Mouse (Mus musculus) liver, embryonic 12.5 days (tissue): Measurements from ENCODE around the gene Gna14. TPM values are rescaled to one million over a fixed set of nuclear protein-coding genes. Genes with fewer than 3 reads are reported as not detected.

ENCODE experiments used
- ATAC-seq: fragments of 200-750 bp; cut with Nextera tagmentation; 2 replicates; pipeline ENCODE4 v1.8.0; 2017; ENCODE audit warnings: moderate number of reproducible peaks, mild to moderate bottlenecking, moderate library complexity
- H3K27ac ChIP-seq: fragments of 300-500 bp; sonication (generic); 2 replicates; pipeline ENCODE4 v1.5.1; 2016; ENCODE audit warnings: mild to moderate bottlenecking
- H3K27me3 ChIP-seq: fragments of 300-500 bp; sonication (generic); replicated peaks from 2 replicates; pipeline ENCODE4 v1.6.1; 2016; ENCODE audit warnings: mild to moderate bottlenecking, moderate library complexity
- H3K36me3 ChIP-seq: fragments of 300-500 bp; sonication (generic); 2 replicates; pipeline ENCODE4 v1.6.1; 2016; ENCODE audit warnings: mild to moderate bottlenecking, moderate library complexity
- H3K4me1 ChIP-seq: fragments of 300-500 bp; sonication (generic); 2 replicates; pipeline ENCODE4 v1.6.1; 2016
- H3K4me2 ChIP-seq: fragments of 300-500 bp; sonication (generic); 2 replicates; pipeline ENCODE4 v1.6.1; 2016; ENCODE audit warnings: mild to moderate bottlenecking, moderate library complexity
- H3K4me3 ChIP-seq: fragments of 300-500 bp; sonication (generic); 2 replicates; pipeline ENCODE4 v1.5.1; 2016; ENCODE audit warnings: mild to moderate bottlenecking, moderate library complexity
- H3K9ac ChIP-seq: fragments of 300-500 bp; sonication (generic); 2 replicates; pipeline ENCODE4 v1.6.1; 2016; ENCODE audit warnings: mild to moderate bottlenecking, moderate library complexity
- H3K9me3 ChIP-seq: fragments of 300-500 bp; sonication (generic); replicated peaks from 2 replicates; pipeline ENCODE4 v1.6.1; 2016; ENCODE audit warnings: mild to moderate bottlenecking, moderate library complexity
- WGBS: fragments of 180-500 bp; shearing (Covaris S2); methylation state at CpG from one replicate; pipeline ENCODE4 v1.1.7; 2016; ENCODE audit not compliant: insufficient replicate concordance; 5-methylcytosine and 5-hydroxymethylcytosine counted together
- polyA plus RNA-seq: library from polyadenylated mRNA; unstranded; fragments of >200 nt; fragmentation: Nextera tagmentation; extraction: Ambion mirVana; gene quantifications from 2 replicates; pipeline ENCODE4 v1.2.1, GENCODE M21; 2016

Gna14 gene
- polyA plus RNA-seq, 1 experiment from 2014 or later, result 1.6 TPM

DNA sequence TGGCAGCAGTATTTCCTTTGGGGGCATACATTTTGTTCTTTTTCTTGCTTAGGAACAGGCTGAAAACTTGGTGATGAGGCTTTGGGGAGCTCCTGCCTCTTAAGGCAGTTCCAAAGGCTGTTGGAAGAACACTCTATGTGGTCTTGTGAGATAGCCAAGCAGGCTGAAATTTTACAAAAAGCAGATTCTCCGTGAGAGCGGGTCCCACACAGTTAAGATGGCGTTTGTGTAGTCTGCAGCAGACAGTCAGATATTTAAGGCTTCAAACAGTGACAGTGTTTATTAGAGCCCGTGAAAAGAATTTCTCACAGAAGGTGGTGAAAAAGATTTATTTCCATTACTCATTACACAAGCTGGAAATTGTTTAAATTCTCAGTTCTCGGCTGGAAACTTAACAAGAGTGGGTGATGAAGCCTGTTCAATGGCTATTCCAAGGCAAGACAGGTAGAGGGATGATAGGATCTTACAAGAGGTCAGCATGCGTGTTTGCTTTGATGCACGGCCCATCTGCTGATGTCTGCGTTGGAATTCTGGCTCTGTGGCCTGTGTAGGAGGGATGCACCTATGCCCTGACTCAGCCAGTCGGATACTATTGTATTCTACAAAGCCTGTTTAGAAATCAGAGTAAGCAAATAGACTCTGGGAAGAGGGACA, 123.8 kb downstream of the Gna14 start:
- H3K36me3 ChIP-seq, result no peaks in the 10 kb centered on the region
- 61% methylated on average over 9 of the region's 9 CpGs for WGBS
- no peak overlapping the region for H3K9ac ChIP-seq
- H3K27ac ChIP-seq, result no peak overlapping the region
- H3K4me3 ChIP-seq, result no peak overlapping the region
- H3K27me3 ChIP-seq, result no peaks in the 10 kb centered on the region
- no peaks in the 10 kb centered on the region for H3K4me1 ChIP-seq
- H3K9me3 ChIP-seq, result no peaks in the 10 kb centered on the region
- no peak for ATAC-seq
- H3K4me2 ChIP-seq, result no peak overlapping the region

GRCm38 (mm10) chr19:16562676-16563075, 127.1 kb downstream of the Gna14 start:
- no peak for ATAC-seq
- Histone ChIP-seq H3K9me3 (no peaks in the 10 kb centered on the region), H3K9ac (no peak overlapping the region), H3K36me3 (no peaks in the 10 kb centered on the region), H3K27ac (no peak overlapping the region), H3K4me1 (no peaks in the 10 kb centered on the region), H3K4me3 (no peak overlapping the region), H3K27me3 (no peaks in the 10 kb centered on the region), H3K4me2 (no peak overlapping the region)
- 80% methylated on average over 6 of the region's 6 CpGs for WGBS

- Histone ChIP-seq H3K4me2 (no peak overlapping the region), H3K36me3 (no peaks in the 10 kb centered on the region), H3K9ac (no peak overlapping the region), H3K9me3 (no peaks in the 10 kb centered on the region), H3K27me3 (no peaks in the 10 kb centered on the region), H3K4me3 (no peak overlapping the region), H3K27ac (no peak overlapping the region), H3K4me1 (peaks cover 17% of the 10 kb centered on the region; the same call in 1 of the 2 replicates)
- ATAC-seq, result no peak
- WGBS, result 78% methylated on average over 6 of the region's 6 CpGs
Measured at GRCm38 (mm10) chr19:16576790-16577189, 141.2 kb downstream of the Gna14 start.

GRCm38 (mm10) chr19:16579656-16580260, 144.2 kb downstream of the Gna14 start:
- H3K36me3 ChIP-seq, result no peaks in the 10 kb centered on the region
- ATAC-seq, result no peak
- peaks cover 23% of the 10 kb centered on the region for H3K4me1 ChIP-seq
- no peak overlapping the region for H3K4me2 ChIP-seq
- no peak overlapping the region for H3K4me3 ChIP-seq
- WGBS, result 64% methylated on average over 7 of the region's 7 CpGs
- H3K9ac ChIP-seq, result no peak overlapping the region
- H3K9me3 ChIP-seq, result no peaks in the 10 kb centered on the region
- H3K27me3 ChIP-seq, result no peaks in the 10 kb centered on the region
- no peak overlapping the region for H3K27ac ChIP-seq

DNA sequence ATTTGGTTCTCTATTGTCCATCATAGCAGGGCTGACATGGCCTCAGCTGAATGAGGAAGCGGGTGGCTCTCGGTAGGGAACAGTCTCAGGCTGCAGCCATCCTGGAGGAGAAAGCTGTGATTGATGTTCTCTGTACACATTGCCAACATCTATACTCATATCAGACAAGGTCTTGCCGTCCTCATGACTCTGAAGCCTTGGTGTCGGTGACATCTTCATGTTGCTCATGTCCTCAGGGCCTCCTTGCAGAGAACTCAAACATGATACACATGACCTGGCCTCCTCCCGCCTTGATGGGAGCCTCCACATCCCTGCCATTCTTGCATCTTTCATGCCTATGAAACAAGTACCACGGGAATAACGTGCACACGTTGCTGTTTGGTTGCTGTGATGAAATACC, 144.9 kb downstream of the Gna14 start:
- Histone ChIP-seq H3K27me3 (no peaks in the 10 kb centered on the region), H3K4me2 (no peak overlapping the region), H3K9me3 (no peaks in the 10 kb centered on the region), H3K4me1 (peaks cover 23% of the 10 kb centered on the region), H3K9ac (no peak overlapping the region), H3K27ac (no peak overlapping the region), H3K4me3 (no peak overlapping the region), H3K36me3 (no peaks in the 10 kb centered on the region)
- no peak for ATAC-seq
- WGBS, result 69% methylated on average over 8 of the region's 8 CpGs

DNA sequence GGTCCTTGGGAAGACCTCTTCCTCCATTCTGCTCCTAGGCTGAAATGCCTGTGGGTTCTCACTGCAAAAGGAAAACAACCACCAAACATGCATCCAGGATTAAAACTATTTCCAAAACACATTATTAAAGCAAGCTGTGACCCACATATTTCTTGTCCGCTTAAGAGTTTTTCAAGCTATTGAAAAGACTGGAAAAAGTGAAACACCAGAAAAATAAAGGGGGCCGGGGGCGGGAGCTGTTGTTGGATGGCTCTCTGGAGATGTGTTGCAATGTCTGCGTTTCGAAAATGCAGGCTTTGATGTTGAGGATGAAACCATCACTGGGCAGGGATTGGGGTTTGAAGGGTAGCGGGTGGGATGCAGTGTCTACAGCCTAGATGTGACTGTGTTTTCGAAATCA, 149.0 kb downstream of the Gna14 start:
- Histone ChIP-seq H3K9ac (no peak overlapping the region), H3K9me3 (no peaks in the 10 kb centered on the region), H3K4me2 (no peak overlapping the region), H3K27ac (no peak overlapping the region), H3K36me3 (no peaks in the 10 kb centered on the region), H3K27me3 (no peaks in the 10 kb centered on the region), H3K4me1 (peaks cover 6% of the 10 kb centered on the region; the same call in 1 of the 2 replicates), H3K4me3 (no peak overlapping the region)
- no peak for ATAC-seq
- WGBS, result 69% methylated on average over 7 of the region's 7 CpGs

DNA sequence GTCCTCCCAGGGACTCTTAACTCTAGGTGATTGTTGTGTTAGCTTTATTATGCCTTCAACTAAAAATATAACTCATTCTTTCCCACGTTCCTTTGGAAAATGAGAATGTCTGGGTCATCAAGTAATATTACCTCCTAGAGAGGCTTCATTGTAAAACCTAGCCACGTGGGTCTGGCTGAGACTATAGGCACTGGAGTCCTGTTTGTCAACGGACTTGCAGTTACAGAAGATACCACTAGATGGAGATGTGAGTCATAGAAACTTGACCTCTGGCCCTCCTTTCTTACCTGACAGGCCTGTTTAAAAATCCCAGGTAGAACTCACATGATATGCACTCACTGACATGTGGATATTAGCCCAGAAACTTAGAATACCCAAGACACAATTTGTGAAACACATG, 149.8 kb downstream of the Gna14 start:
- Histone ChIP-seq H3K27me3 (no peaks in the 10 kb centered on the region), H3K4me3 (no peak overlapping the region), H3K4me1 (peaks cover 6% of the 10 kb centered on the region; the same call in 1 of the 2 replicates), H3K36me3 (no peaks in the 10 kb centered on the region), H3K9ac (no peak overlapping the region), H3K4me2 (no peak overlapping the region), H3K27ac (no peak overlapping the region), H3K9me3 (no peaks in the 10 kb centered on the region)
- 3% methylated on average over 3 of the region's 3 CpGs for WGBS
- ATAC-seq, result no peak

DNA sequence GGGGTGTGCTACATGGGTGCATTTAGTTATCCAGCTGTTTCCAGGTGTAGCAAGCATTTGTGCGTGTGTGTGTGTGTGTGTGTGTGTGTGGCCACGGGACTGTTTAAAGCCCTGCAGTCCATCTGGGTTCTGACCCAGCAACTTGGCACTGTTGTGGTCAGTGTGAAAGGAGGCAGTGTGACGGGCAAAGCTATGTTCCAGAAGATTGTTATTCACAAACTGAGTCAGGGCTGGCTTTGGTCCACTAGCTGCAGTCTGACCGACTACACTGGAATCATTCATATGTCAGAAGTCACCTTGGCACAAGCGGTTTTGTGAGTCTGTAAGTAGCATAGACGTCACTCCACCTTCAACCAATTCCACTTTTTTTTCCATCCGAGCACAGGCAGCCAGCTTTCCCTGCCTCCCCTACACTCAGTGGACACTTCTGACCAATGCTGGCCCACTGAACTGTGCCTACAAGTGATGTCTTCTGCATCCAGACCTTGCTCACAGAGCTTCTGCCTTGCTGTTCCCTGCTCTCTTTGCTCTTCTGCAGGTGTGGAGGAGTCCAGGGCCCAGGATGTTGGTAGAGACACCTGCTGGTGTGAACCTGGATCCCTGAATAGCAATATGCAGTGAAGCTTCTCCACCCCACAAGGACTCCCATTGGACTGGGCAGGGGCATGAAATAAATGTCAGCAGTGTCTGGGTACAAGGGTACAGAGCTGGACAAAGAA, 157.9 kb downstream of the Gna14 start:
- Histone ChIP-seq H3K9ac (no peak overlapping the region), H3K27ac (no peak overlapping the region), H3K36me3 (no peaks in the 10 kb centered on the region), H3K9me3 (no peaks in the 10 kb centered on the region), H3K4me1 (no peaks in the 10 kb centered on the region), H3K4me2 (no peak overlapping the region), H3K27me3 (no peaks in the 10 kb centered on the region), H3K4me3 (no peak overlapping the region)
- WGBS, result 65% methylated on average over 7 of the region's 7 CpGs
- ATAC-seq, result no peak

GRCm38 (mm10) chr19:16593975-16594317, 158.4 kb downstream of the Gna14 start:
- Histone ChIP-seq H3K4me2 (no peak overlapping the region), H3K9ac (no peak overlapping the region), H3K9me3 (no peaks in the 10 kb centered on the region), H3K36me3 (no peaks in the 10 kb centered on the region), H3K4me3 (no peak overlapping the region), H3K27me3 (no peaks in the 10 kb centered on the region), H3K27ac (no peak overlapping the region), H3K4me1 (no peaks in the 10 kb centered on the region; the same call in 1 of the 2 replicates)
- ATAC-seq, result no peak

DNA sequence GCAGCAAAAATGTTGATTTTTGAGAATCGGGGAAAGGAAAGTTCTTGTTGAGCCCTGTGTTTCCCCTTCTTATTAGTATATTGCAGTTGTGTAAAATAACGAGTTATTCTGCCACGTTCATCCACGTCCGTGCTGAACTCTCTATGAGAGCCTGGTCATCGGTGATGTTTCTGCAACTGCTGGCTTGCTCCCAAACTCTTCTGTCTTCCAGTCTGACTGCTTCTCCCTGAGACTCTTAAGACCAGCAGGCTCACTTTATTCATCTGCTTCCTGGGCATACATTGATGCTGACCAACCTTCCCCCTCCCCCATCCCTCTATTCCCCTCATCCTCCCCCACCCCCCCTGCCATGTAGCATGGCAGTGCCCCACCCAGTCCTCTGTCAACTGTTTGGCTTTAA, 161.7 kb downstream of the Gna14 start:
- Histone ChIP-seq H3K9me3 (no peaks in the 10 kb centered on the region), H3K27ac (no peak overlapping the region), H3K36me3 (no peaks in the 10 kb centered on the region), H3K4me1 (no peaks in the 10 kb centered on the region; the same call in 1 of the 2 replicates), H3K9ac (no peak overlapping the region), H3K27me3 (no peaks in the 10 kb centered on the region), H3K4me2 (no peak overlapping the region), H3K4me3 (no peak overlapping the region)
- 70% methylated on average over 6 of the region's 6 CpGs for WGBS
- ATAC-seq, result no peak

DNA sequence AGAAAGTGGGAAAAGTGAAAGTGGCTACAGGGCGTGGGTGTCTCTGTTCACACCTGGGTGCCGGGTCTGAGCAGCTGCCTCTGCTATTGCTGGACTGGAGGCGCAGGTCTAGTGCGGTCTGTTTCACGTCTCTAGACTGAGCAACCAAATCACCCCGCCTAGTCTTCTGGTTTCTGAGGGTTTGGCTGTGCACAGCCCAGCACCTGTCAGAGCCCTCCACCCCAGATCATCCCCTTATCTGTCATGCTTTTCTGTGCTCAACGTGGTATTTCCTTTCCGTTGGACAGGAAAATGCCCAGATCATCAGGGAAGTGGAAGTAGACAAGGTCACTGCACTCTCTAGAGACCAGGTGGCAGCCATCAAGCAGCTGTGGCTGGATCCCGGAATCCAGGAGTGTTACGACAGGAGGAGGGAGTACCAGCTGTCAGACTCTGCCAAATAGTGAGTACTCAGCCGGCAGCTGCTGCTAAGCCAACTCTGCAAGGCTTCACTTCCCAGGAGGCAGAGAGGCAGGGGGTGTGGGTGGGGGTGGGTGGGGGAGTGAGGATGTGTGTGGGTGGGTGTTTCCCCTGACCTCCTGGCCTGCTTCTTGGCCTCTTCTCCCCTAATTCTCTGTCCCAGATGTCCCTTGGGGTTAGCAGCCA, 163.2 kb downstream of the Gna14 start:
- Histone ChIP-seq H3K4me1 (no peaks in the 10 kb centered on the region; the same call in 1 of the 2 replicates), H3K9me3 (no peaks in the 10 kb centered on the region), H3K27me3 (no peaks in the 10 kb centered on the region), H3K4me2 (no peak overlapping the region), H3K27ac (no peak overlapping the region), H3K9ac (no peak overlapping the region), H3K36me3 (no peaks in the 10 kb centered on the region), H3K4me3 (no peak overlapping the region)
- ATAC-seq, result no peak
- 42% methylated on average over 11 of the region's 11 CpGs for WGBS

GRCm38 (mm10) chr19:16599298-16599970, 163.9 kb downstream of the Gna14 start:
- Histone ChIP-seq H3K4me1 (no peaks in the 10 kb centered on the region; the same call in 1 of the 2 replicates), H3K36me3 (no peaks in the 10 kb centered on the region), H3K27ac (no peak overlapping the region), H3K4me3 (no peak overlapping the region), H3K4me2 (no peak overlapping the region), H3K27me3 (no peaks in the 10 kb centered on the region), H3K9ac (no peak overlapping the region), H3K9me3 (no peaks in the 10 kb centered on the region)
- 15% methylated on average over 9 of the region's 9 CpGs for WGBS
- ATAC-seq, result no peak
